Mouse (Mus musculus) lung, postnatal 10 days (tissue): ENCODE data around the gene Fth1.

Source experiments
- DNase-seq: peaks from one replicate; pipeline ENCODE4 v3.0.0; 2021

The Fth1 gene

DNA sequence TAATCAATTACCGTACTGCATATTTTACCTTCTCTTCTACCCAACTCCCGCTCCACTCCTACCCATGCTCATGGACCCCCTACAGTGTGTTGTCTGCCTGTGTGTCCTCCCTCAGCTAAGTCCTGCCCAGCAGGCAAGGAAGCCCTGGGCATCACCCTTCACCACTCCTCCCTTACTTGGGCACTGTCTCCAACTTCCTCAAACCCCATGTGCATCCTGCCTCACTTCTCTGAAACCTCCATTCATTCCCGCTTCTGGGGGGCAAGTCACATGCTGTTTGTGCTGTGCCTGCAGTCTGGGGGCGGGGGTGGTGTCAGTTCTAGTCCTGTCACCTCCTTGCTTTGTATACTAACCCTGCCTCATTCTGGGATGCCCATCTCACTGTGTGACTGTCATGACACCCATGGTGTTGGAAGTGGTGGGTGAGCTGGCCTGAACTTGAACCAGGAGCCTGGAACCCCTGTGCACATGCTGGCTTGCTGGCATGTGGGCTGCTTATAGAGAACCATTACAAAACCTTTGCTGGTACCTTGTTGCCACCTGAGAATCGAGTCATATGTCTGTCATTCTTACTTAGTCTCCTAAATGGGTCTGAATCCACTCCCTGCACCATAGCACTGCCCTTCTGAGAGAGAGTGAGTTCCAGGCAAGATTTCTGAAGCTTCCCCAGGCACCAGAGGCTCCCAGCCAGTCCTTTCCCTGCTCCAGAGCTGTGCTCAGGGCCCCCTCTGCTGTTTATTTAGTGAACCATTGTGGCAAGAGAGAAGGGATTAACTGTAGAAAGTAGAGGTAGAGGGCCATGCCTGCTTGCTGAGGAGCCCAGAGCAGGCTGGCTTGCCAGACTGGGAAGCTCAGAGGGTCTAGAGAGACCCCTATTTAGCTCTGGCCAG is 42.3 kb downstream of the Fth1 start:
- peak; percentile 80 for DNase-seq

- DNase-seq, result peak; percentile 39
These were observed 42.9 kb downstream of the Fth1 start for GRCm38 (mm10) chr19:10023304-10023758.

DNA sequence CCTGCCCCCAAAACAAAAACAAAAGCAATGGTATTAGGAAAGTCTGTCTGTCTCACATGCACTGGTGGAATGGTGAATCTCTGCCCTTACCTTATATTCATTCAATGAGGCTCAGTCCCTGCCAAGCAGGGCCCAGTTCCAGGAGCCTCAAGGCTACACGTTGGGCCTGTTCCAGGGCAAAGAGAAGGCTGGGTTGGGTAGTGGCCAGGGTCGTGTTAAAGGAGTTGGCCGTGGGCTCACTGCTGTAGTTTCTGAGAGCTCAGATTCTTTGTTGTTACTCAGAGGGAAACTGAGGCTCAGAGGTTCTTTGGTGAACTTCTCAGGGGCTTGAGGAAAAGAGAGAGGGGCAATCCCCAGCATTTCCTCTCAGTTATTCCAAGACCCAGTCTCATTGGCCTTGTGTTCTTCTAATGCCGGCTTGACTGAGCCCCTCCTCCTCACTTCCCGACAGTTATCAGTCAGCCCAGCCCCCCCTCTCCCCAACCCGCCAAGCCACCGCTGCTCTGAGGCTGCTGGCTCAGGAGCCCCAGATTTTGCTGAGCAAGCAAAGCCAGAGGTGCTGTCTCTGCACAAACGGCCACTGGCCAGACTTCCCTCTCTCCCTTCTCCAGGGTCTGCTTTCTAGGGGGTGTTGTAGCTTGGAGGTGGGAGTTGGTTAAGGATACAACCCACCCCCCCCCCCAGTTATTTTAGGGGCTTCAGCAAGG is 44.9 kb downstream of the Fth1 start:
- peak; percentile 82 for DNase-seq

DNA sequence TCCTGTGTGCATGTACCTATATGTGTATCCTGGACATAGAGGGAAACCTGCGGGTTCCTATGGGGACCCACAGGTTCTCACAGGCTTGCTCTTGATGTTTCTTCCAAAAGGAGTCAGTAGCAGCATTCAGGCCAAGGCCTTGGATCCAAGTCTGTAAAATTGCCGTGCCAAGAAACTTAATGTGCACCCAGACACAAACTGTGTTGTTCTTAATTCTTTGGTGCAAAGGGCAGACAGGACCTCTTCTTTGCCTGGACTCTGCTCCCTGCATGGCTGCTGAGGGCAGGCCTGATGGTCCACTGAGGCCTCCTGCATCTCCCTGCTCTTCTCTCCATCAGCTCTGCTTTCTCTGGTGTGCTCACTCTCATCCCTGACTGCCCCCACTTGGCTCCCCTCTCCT is 49.3 kb downstream of the Fth1 start:
- no peak for DNase-seq

GRCm38 (mm10) chr19:10033211-10033973 is 53.0 kb downstream of the Fth1 start:
- peak; percentile 78 for DNase-seq

DNA sequence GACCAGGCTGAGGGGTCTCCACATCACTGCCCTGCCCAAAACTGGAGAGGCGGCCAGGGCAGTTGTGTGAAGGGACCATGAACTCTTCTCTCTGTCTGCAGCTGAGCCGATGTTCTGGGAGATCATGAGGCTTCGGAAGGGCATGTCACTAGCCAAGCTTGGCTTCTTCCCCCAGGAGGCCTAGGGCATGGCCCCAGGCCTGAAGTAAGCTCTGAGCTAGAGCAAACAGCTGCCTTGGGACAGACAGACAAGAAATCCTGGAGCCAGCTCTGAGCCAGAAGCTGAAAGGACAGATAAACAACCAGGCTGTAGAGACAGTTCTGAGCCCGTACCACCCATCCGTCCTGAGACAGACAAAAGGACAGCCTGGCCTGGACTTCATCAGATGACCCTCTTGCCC is 54.0 kb downstream of the Fth1 start:
- DNase-seq, result no peak
